Mouse (Mus musculus) splenic B cell, adult 2 months (primary cell): ENCODE measurements around the gene Pilra.
"Not testable (repeated sequence)": the region's sequence is repeated elsewhere in the genome, so short reads cannot be mapped to it uniquely, and the experiment has no call there.

Experiments
- DNase-seq: peaks from one replicate; pipeline ENCODE4 v3.0.0-alpha.2; 2011; ENCODE audit warnings: low read depth, low spot score
- H3K27me3 ChIP-seq: 2 replicates; pipeline ENCODE4 v1.6.1; 2012; ENCODE audit warnings: mild to moderate bottlenecking, low read length, moderate library complexity, mixed read lengths; ENCODE audit not compliant: control insufficient read depth, poor library complexity, insufficient read depth, severe bottlenecking
- H3K36me3 ChIP-seq: 2 replicates; pipeline ENCODE4 v1.6.1; 2012; ENCODE audit warnings: mild to moderate bottlenecking, low read length, moderate library complexity, mixed read lengths; ENCODE audit not compliant: control insufficient read depth, poor library complexity, insufficient read depth, severe bottlenecking

The Pilra gene

DNA sequence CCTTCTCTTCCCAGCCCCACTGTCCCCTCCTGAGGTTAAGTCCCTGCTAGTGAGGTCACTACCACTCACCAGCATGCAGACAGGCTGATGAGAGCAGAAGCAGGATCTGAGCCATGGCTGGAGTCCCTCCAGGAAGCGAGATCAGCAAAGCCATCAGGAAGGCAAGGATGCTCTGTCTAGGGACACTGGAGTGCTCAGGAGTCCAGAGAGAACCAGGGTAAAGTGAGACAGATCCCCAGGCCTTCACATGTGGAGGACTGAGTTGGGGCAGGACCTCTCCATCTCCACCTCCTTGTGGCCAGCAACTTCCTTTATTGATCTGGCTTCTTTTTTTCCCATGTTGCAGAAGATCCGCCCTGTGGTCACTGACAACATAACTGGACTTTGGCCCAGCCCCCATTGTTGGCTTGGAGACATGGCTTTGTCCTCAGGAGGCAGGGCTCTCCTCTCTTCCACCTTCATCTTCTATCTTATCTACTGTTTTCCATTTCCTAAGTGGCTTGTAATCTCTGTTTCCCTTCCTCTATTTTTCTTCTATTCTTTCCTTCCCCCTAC is at the start of gene Pilra:
Pilra (minus strand) TSS at position 316 of the 555 bp plus-strand sequence.
- not testable (repeated sequence) for H3K27me3 ChIP-seq, H3K36me3 ChIP-seq, DNase-seq

DNA sequence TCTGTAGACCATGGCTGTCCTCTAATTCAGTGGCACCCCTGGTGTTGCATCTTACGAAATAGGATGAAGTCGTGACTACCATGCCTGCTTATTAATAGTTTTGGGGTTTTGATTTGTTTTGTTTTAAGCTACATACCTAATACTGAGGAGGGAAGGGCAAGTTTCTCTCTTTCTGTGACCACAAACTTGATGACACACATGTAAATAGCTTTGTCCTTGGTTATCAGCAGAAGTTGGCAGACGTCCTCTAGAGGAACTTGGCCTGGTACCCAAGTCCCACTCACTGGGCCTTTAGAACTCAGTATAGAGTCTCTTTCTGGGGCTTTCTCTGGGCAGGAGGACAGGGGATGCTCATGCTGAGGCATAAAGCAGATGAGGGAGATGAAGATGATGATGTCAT is 47.3 kb upstream of the Pilra start:
- DNase-seq, result no peak
- H3K27me3 ChIP-seq, result no peaks in the 10 kb centered on the region
- no peaks in the 10 kb centered on the region for H3K36me3 ChIP-seq

DNA sequence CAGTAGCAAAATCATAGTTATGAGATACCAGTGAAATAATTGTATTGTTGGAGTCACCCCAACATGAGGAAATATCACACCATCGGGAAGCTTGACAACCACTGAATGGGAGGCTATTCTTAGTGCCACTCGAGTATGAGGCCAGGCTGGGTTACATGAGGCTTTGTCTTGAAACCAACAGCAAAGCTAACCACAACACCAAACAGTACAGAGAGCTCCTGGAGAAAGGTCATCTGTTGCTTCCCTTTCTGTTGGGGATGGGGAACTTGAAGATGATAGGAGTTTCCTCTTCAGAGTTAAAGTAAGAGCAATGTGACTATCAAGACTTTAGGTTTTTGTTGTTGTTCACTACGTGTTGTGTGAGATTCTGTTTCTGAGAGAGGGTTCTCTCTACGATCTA is 46.8 kb upstream of the Pilra start:
- Histone ChIP-seq H3K36me3 (no peaks in the 10 kb centered on the region), H3K27me3 (no peaks in the 10 kb centered on the region)
- no peak for DNase-seq

DNA sequence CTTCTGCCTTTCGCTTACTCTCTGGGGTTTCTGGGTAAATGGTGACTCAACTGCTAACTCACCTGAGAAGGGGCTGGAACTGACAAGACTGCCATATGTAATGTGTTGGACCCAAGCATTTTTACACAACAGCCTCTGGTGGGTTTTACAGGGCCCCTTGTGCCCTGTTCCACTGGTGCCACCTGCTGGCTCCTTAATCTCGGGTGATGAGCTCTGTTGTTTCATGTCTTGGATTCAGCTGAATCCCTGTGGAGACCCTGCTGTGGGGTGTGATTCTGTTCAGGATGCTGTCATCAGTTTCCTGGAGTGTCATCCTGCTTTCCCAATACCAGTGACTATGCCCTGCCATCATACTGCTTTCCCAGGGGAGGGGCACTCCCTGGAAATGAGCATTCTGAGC is 41.8 kb upstream of the Pilra start:
- Histone ChIP-seq H3K36me3 (no peaks in the 10 kb centered on the region), H3K27me3 (no peaks in the 10 kb centered on the region)
- DNase-seq, result peak; percentile 40

DNA sequence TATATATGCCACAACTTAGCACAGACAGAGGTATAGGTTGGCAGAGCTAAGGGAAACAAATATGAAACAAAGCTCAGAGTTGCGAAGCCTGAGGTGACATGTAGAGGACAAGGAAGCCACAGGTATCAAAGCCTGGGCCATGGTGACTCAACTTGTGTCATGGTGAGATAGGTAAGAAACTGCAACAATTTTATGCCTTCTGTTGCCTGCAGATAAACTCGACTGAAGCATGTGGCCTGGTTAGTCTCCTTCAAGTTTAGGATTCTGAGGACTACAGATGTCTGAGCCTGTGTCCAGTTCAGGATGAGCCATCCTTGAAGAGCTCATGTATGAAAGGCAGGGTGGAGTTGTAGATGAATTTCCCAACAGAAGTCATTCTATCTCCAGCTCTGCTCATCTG is 39.0 kb upstream of the Pilra start:
- no peak for DNase-seq
- no peaks in the 10 kb centered on the region for H3K36me3 ChIP-seq
- H3K27me3 ChIP-seq, result no peaks in the 10 kb centered on the region

DNA sequence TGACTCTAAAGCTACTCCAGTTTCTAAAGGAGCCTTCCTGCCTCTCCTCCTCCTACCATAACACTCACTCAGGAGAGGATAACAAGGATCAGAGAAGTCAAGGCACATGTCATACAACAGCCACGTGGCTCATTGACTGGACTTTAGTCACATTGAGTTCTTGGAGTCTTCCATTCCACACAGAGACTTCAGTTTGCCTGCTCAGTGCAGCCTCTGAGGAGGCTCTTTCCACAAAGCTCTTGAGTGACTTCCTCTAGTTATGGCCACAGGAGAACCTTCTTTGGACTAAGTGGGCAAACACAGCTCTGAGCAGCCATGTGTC is 36.3 kb upstream of the Pilra start:
- DNase-seq, H3K36me3 ChIP-seq, H3K27me3 ChIP-seq: not testable (repeated sequence)

DNA sequence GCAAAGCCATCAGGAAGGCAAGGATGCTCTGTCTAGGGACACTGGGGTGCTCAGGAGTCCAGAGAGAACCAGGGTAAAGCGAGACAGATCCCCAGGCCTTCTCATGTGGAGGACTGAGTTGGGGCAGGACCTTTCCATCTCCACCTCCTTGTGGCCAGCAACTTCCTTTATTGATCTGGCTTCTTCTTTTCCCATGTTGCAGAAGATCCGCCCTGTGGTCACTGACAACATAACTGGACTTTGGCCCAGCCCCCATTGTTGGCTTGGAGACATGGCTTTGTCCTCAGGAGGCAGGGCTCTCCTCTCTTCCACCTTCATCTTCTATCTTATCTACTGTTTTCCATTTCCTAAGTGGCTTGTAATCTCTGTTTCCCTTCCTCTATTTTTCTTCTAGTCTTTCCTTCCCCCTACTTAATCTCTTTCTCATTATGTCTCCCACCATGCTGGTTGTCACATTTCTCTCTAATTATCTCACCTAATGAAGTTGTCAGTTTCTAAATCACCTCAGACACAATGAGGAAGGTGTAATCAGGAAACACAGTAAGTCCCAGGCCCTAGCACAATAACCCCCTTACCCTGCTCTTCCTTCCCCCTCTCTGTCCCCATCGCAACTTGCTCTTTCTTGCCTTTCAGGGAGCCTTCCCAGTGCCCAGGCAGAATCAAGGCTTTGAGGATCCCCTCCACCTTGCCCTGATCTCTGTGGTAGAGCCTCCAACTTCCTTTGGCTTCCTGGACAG is 35.7 kb upstream of the Pilra start, which contains the start of gene Pilrb2:
Pilrb2 (minus strand) TSS at position 172 of the 737 bp plus-strand sequence.
- DNase-seq, H3K36me3 ChIP-seq, H3K27me3 ChIP-seq: not testable (repeated sequence)

DNA sequence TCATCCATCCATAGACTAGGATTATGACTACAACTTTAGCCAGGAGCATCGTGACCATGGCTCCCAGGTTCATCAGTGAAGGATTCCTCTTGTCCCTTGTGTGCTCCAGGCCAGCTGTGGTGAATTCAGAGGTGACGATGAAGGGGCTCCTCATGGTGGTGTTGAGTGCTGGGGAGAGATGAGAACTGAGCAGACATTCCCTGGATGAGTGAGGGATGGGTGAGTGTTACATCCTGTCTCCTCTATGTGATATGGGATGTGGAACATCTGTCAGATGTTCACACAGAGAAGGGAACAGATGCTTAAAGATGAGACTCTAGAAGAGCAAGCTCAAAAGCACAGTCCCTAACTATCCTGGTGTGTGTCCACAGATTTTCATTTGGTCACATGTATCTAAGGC is 32.5 kb upstream of the Pilra start:
- DNase-seq, result not testable (repeated sequence)

DNA sequence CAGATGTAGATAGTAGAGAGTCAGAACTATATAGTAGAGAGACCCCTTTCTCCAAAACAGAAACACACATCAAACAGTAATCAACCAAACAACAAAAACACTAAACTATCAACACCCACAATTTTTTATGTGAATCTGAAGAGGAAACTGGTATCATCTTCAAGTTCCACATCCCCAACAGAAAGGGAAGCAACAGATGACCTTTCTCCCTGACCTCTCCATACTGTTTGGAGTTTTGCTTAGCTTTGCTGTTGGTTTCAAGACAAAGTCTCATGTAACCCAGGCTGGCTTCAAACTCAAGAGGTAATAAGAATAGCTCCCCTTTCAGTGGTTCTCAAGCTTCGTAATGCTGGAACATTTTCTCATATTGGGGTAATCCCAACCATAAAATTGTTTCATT is 27.9 kb upstream of the Pilra start:
- not testable (repeated sequence) for H3K36me3 ChIP-seq, DNase-seq, H3K27me3 ChIP-seq

More for the DNA sequence above, 32.5 kb upstream of the Pilra start:
- H3K36me3 ChIP-seq, H3K27me3 ChIP-seq: not testable (repeated sequence)

DNA sequence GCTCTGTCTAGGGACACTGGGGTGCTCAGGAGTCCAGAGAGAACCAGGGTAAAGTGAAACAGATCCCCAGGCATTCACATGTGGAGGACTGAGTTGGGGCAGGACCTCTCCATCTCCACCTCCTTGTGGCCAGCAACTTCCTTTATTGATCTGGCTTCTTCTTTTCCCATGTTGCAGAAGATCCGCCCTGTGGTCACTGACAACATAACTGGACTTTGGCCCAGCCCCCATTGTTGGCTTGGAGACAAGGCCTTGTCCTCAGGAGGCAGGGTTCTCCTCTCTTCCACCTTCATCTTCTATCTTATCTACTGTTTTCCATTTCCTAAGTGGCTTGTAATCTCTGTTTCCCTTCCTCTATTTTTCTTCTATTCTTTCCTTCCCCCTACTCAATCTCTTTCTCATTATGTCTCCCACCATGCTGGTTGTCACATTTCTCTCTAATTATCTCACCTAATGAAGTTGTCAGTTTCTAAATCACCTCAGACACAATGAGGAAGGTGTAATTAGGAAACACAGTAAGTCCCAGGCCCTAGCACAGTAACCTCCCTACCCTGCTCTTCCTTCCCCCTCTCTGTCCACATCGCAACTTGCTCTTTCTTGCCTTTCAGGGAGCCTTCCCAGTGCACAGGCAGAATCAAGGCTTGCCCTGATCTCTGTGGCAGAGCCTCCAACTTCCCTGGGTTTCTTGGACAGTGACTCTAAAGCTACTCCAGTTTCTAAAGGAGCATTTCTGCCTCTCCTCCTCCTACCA is 22.1 kb upstream of the Pilra start, which contains the start of gene Pilrb1:
Pilrb1 (minus strand) TSS at position 147 of the 751 bp plus-strand sequence.
- not testable (repeated sequence) for H3K27me3 ChIP-seq, DNase-seq

DNA sequence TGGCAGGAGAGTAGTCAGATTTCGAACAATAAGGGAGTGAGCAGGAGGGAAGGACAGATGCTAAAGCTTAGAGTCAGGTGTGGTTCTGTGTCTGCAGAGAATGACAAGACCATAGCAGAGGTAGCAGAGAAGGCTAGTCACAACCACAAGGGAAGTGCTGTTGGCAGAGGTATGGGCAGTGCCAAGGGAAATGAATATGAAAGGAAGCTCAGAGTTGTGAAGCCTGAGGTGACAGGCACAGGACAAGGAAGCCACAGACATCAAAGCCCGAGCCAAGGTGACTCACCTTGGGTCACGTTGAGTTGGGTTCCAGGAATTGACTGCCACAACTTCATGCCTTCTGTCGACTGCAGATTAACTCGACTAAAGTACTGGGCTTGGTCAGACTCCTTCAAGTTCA is 20.8 kb upstream of the Pilra start:
- H3K36me3 ChIP-seq, H3K27me3 ChIP-seq, DNase-seq: not testable (repeated sequence)

More for the DNA sequence above, 22.1 kb upstream of the Pilra start, which contains the start of gene Pilrb1:
- H3K36me3 ChIP-seq, result not testable (repeated sequence)

DNA sequence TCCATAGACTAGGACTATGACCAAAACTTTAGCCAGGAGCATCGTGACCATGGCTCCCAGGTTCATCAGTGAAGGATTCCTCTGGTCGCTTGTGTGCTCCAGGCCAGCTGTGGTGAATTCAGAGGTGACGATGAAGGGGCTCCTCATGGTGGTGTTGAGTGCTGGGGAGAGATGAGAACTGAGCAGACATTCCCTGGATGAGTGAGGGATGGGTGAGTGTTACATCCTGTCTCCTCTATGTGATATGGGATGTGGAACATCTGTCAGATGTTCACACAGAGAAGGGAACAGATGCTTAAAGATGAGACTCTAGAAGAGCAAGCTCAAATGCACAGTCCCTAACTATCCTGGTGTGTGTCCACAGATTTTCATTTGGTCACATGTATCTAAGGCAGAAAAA is 18.8 kb upstream of the Pilra start:
- not testable (repeated sequence) for DNase-seq, H3K27me3 ChIP-seq, H3K36me3 ChIP-seq

DNA sequence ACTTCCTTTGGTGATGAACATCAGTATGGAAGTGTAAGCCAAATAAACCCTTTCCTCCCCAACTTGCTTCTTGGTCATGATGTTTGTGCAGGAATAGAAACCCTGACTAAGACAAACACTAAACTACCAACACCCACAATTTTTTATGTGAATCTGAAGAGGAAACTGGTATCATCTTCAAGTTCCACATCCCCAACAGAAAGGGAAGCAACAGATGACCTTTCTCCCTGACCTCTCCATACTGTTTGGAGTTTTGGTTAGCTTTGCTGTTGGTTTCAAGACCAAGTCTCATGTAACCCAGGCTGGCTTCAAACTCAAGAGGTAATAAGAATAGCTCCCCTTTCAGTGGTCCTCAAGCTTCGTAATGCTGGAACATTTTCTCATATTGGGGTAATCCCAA is 14.2 kb upstream of the Pilra start:
- DNase-seq, H3K36me3 ChIP-seq, H3K27me3 ChIP-seq: not testable (repeated sequence)

DNA sequence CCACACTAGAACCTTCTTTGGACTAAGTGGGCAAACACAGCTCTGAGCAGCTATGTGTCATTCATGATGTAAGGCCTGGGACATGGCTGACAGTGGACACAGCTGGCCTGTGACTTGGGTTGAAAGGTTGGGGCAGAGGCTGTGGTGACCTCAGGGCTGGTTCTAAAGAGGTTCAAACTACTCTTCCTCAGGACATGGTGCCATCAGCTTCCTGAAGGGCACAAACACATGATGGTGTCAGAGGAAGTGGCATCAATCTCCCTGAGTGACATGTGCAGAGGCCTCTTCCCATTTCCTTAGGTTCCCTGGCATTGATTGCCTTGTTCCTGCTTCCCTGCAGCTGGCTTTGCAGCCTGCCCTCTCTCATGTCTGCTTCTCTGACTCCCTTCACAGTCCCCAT is 1.0 kb upstream of the Pilra start:
- DNase-seq, H3K36me3 ChIP-seq, H3K27me3 ChIP-seq: not testable (repeated sequence)

DNA sequence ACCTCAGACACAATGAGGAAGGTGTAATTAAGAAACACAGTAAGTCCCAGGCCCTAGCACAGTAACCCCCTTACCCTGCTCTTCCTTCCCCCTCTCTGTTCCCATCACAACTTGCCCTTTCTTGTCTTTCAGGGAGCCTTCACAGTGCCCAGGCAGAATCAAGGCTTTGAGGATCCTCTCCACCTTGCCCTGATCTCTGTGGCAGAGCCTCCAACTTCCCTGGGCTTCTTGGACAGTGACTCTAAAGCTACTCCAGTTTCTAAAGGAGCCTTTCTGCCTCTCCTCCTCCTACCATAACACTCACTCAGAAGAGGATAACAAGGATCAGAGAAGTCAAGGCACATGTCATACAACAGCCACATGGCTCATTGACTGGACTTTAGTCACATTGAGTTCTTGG is 530 bp upstream of the Pilra start:
- no peak for DNase-seq
- Histone ChIP-seq H3K36me3 (no peaks in the 10 kb centered on the region), H3K27me3 (no peaks in the 10 kb centered on the region)
